Mouse (Mus musculus) cerebellum, adult 2 months (tissue): ENCODE data around the gene Nfya. TPM values are rescaled to one million over a fixed set of nuclear protein-coding genes. Genes with fewer than 3 reads are reported as not detected.
"Not testable (repeated sequence)": the region's sequence is repeated elsewhere in the genome, so short reads cannot be mapped to it uniquely, and the experiment has no call there.

Source experiments
- DNase-seq, 2 experiments: peaks; one replicate each; pipeline ENCODE4 v3.0.0; 2021
- H3K27ac ChIP-seq: fragments of 200-500 bp; 2 replicates; pipeline ENCODE4 v1.5.1; 2012; ENCODE audit warnings: low read length, control low read depth, inconsistent platforms; ENCODE audit not compliant: insufficient read depth
- H3K27me3 ChIP-seq: fragments of 200-500 bp; 2 replicates; pipeline ENCODE4 v1.6.1; 2012; ENCODE audit warnings: inconsistent platforms, mild to moderate bottlenecking, low read length, moderate library complexity; ENCODE audit not compliant: control insufficient read depth, insufficient read depth
- H3K4me1 ChIP-seq: fragments of 200-500 bp; 2 replicates; pipeline ENCODE4 v1.6.1; 2011; ENCODE audit warnings: low read length; ENCODE audit not compliant: control insufficient read depth, insufficient read depth
- H3K4me3 ChIP-seq: fragments of 200-500 bp; replicated peaks from 2 replicates; pipeline ENCODE3; 2011; ENCODE audit warnings: mild to moderate bottlenecking, low read depth, low read length, control low read depth; ENCODE audit not compliant: insufficient read depth
- CTCF ChIP-seq: fragments of 200-500 bp; IDR thresholded peaks from 2 replicates; pipeline ENCODE4 v1.5.1; 2011; ENCODE audit warnings: low read depth, mild to moderate bottlenecking, control low read depth, low read length, moderate library complexity, borderline replicate concordance; ENCODE audit not compliant: insufficient read depth
- POLR2A ChIP-seq: fragments of 200-500 bp; IDR thresholded peaks from 2 replicates; pipeline ENCODE4 v1.6.1; 2011; ENCODE audit warnings: low read length, control low read depth, borderline replicate concordance; ENCODE audit not compliant: insufficient read depth
- WGBS: fragments of 180-500 bp; shearing (Covaris S2); methylation state at CpG from one replicate; pipeline ENCODE4 v1.1.7; 2018; 5-methylcytosine and 5-hydroxymethylcytosine counted together
- polyA plus RNA-seq: library from polyadenylated mRNA; depleted of rRNA; stranded (reverse); fragments of >200 nt; gene quantifications from 2 replicates; pipeline ENCODE4 v1.2.3, GENCODE M21; 2012

Gene Nfya
- polyA plus RNA-seq, 1 experiment = 20.3 TPM

- TF ChIP-seq POLR2A (no peak), CTCF (no peak)
- DNase-seq = peak; percentile 59 to 65
- Histone ChIP-seq H3K27me3 (no peaks in the 10 kb centered on the region; the same call in 1 of the 2 replicates), H3K27ac (no peak overlapping the region), H3K4me3 (no peak overlapping the region), H3K4me1 (peaks cover 11% of the 10 kb centered on the region)
- WGBS = 36% methylated on average over 8 of the region's 8 CpGs
Measured at GRCm38 (mm10) chr17:48362966-48363365, 46.7 kb downstream of the Nfya start.

- no peaks in the 10 kb centered on the region for H3K27me3 ChIP-seq
- H3K4me3 ChIP-seq = no peak overlapping the region
- DNase-seq = no peak
- TF ChIP-seq POLR2A = no peak
- TF ChIP-seq CTCF = no peak
- no peak overlapping the region for H3K27ac ChIP-seq
- WGBS = 36% methylated on average over 3 of the region's 3 CpGs
- H3K4me1 ChIP-seq = peaks cover 11% of the 10 kb centered on the region
Measured at GRCm38 (mm10) chr17:48362346-48362745, 47.4 kb downstream of the Nfya start.

- no peak overlapping the region for H3K27ac ChIP-seq
- no peaks in the 10 kb centered on the region for H3K27me3 ChIP-seq
- H3K4me1 ChIP-seq = peaks cover 11% of the 10 kb centered on the region
- DNase-seq = no peak
- TF ChIP-seq POLR2A = no peak
- TF ChIP-seq CTCF = no peak
- WGBS = 88% methylated on average over 4 of the region's 4 CpGs
- H3K4me3 ChIP-seq = no peak overlapping the region
Measured at GRCm38 (mm10) chr17:48360462-48360861, 49.2 kb downstream of the Nfya start.

- 58% methylated on average over 7 of the region's 7 CpGs for WGBS
Measured at GRCm38 (mm10) chr17:48359616-48360015, 50.1 kb downstream of the Nfya start, which contains the start of gene Treml1. Treml1 (plus strand) TSS chr17:48359916.

GRCm38 (mm10) chr17:48357892-48358291, 51.8 kb downstream of the Nfya start:
- H3K4me3 ChIP-seq = no peak overlapping the region
- peaks cover 5% of the 10 kb centered on the region; the same call in 1 of the 2 replicates for H3K4me1 ChIP-seq
- TF ChIP-seq CTCF (no peak), POLR2A (no peak)
- 27% methylated on average over 2 of the region's 2 CpGs for WGBS
- H3K27me3 ChIP-seq = no peaks in the 10 kb centered on the region
- DNase-seq = no peak
- H3K27ac ChIP-seq = no peak overlapping the region

More at GRCm38 (mm10) chr17:48359616-48360015, 50.1 kb downstream of the Nfya start, which contains the start of gene Treml1:
- Histone ChIP-seq H3K27ac (no peak within 1 kb of the TSS), H3K4me1 (peaks cover 11% of the 10 kb centered on the region), H3K4me3 (no peak within 1 kb of the TSS), H3K27me3 (no peaks in the 10 kb centered on the region)
- TF ChIP-seq POLR2A (no peak), CTCF (no peak)
- no peak for DNase-seq

GRCm38 (mm10) chr17:48355822-48356221, 53.9 kb downstream of the Nfya start:
- TF ChIP-seq CTCF = no peak
- TF ChIP-seq POLR2A = no peak
- 83% methylated on average over 3 of the region's 3 CpGs for WGBS
- DNase-seq = no peak
- Histone ChIP-seq H3K4me3 (no peak overlapping the region), H3K27me3 (no peaks in the 10 kb centered on the region), H3K4me1 (no peaks in the 10 kb centered on the region), H3K27ac (no peak overlapping the region)

- not testable (repeated sequence) for H3K4me3 ChIP-seq, H3K27ac ChIP-seq, DNase-seq, H3K4me1 ChIP-seq, H3K27me3 ChIP-seq
- 44% methylated on average over 7 of the region's 7 CpGs for WGBS
Measured at GRCm38 (mm10) chr17:48352976-48353375, 56.7 kb downstream of the Nfya start.

- no peak for TF ChIP-seq CTCF
- TF ChIP-seq POLR2A = no peak
- H3K4me1 ChIP-seq = no peaks in the 10 kb centered on the region
- no peaks in the 10 kb centered on the region for H3K27me3 ChIP-seq
- 78% methylated on average over 5 of the region's 5 CpGs for WGBS
- DNase-seq = no peak
- no peak overlapping the region for H3K4me3 ChIP-seq
- no peak overlapping the region for H3K27ac ChIP-seq
Measured at GRCm38 (mm10) chr17:48350681-48351193, 59.0 kb downstream of the Nfya start.
